Mouse (Mus musculus) central nervous system, embryonic 11.5 days (tissue): Measurements from ENCODE around the gene Tcl1b4. TPM values are rescaled to one million over a fixed set of nuclear protein-coding genes. Genes with fewer than 3 reads are reported as not detected.

Experiments
- polyA plus RNA-seq: library from polyadenylated mRNA; depleted of rRNA; stranded (reverse); fragments of >200 nt; gene quantifications from 2 replicates; pipeline ENCODE4 v1.2.3, GENCODE M21; 2012; rRNA removed

The Tcl1b4 gene
- polyA plus RNA-seq, result not detected in 2 replicates

GRCm38 (mm10) chr12:105201657-105202056 is at the start of gene Tcl1b4:
Gene Tcl1b4 (plus strand): TSS chr12:105201957.

GRCm38 (mm10) chr12:105159390-105159789 is 42.4 kb upstream of the Tcl1b4 start, which contains the start of gene Tcl1b1:
Gene Tcl1b1 (plus strand): TSS chr12:105159690.

GRCm38 (mm10) chr12:105176044-105176443 is 25.7 kb upstream of the Tcl1b4 start, which contains the start of gene Tcl1b5:
Gene Tcl1b5 (plus strand): TSS chr12:105176344.

GRCm38 (mm10) chr12:105190743-105191142 is 11.0 kb upstream of the Tcl1b4 start, which contains the start of gene Tcl1b3:
Gene Tcl1b3 (plus strand): TSS chr12:105191043.

GRCm38 (mm10) chr12:105222601-105223319 is 21.0 kb downstream of the Tcl1b4 start, which contains the start of gene Tcl1:
Gene Tcl1 (minus strand): TSS chr12:105222793.

Other genes with a start within 250 kb of the Tcl1b4 start
- 0.55 and 0.77 TPM in 2 replicates for gene Syne3, start 192.1 kb upstream of the Tcl1b4 start, polyA plus RNA-seq
- 79.9 and 125 TPM in 2 replicates for gene Glrx5, start 169.3 kb upstream of the Tcl1b4 start, polyA plus RNA-seq
- gene Tcl1b2, start 55.9 kb upstream of the Tcl1b4 start, polyA plus RNA-seq, result not detected in 2 replicates
- not detected in 2 replicates for gene Tcl1b1, start 42.3 kb upstream of the Tcl1b4 start, polyA plus RNA-seq
- not detected in 2 replicates for gene Tcl1b5, start 25.6 kb upstream of the Tcl1b4 start, polyA plus RNA-seq
- gene Tcl1b3, start 10.9 kb upstream of the Tcl1b4 start, polyA plus RNA-seq, result not detected in 2 replicates
- 0.14 TPM in 1 of 2 replicates, not detected in the other for gene Tcl1, start 20.8 kb downstream of the Tcl1b4 start, polyA plus RNA-seq
- gene Tunar, start 131.9 kb downstream of the Tcl1b4 start, polyA plus RNA-seq, result 0.60 and 0.78 TPM in 2 replicates